Mouse (Mus musculus): Measurements from ENCODE around the gene Cog5. TPM values are rescaled to one million over a fixed set of nuclear protein-coding genes. Genes with fewer than 3 reads are reported as not detected.

Cog5 gene
- total RNA-seq, 2 experiments from 2014 or later, result 59.6 to 63.8 TPM

DNA sequence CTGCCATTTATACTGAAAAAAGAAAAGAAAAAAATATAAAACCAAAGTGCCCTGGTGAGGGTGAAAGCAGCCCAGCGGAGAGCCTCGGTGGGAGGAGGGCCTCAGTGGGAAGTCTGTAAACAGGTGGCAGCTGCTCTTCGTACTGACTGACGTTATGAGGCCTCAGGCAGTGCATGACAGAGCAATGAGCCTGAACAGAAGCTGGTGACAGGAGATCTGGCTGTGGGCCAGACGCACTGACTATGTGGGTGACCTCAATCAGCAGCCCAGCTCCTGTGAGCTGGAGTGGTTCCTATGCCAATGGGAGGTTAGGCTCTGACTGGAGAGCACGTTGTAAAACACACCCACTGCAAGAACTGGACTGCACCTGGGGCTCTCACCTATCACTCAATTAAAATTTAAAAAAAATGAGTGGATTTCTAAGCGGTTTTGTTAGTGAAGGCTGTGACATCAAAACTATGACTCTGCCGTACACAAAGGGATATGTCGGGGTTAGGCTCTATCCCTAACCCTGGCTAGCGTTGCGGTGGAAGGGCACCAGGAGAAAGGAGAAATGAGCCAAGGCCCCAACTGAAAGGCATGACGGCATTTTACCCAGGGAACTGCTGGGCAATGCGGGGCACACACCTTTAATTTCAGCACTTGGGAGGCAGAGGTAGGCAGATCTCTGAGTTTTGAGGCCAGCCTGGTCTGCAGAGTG is 319.0 kb downstream of the Cog5 start:
- DNase-seq (ENCODE audit: low spot score in 2 of 2), result peak; percentile 51 to 67
- TF ChIP-seq CTCF (conservative IDR thresholded peaks at IDR 0.05), result no peak
- H3K4me3 ChIP-seq, result no peak overlapping the region
- H3K27ac ChIP-seq, result peak overlapping the region; percentile 48; the same call in 1 of the 2 replicates

DNA sequence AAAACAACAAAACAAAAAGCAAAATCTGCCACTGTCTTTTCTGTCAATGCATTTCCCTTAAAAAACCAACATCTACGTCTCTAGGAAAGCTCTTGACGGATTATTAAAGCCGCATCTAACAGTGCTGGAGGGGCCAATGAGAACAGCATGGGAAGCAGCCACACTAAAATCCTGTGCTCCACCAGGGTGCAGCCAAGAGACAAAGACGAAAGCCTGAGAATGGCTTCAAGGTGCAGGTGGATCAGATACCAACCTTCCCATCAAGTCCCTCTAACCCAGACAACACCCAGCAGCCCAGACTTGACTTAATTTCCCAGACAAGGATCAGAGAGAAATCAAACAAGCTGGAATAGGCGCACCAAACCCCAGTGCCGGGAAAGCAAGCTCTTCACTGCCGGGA is 321.9 kb downstream of the Cog5 start:
- no peak overlapping the region for H3K27ac ChIP-seq
- TF ChIP-seq CTCF (conservative IDR thresholded peaks at IDR 0.05), result peak; percentile 71
- no peak overlapping the region for H3K4me3 ChIP-seq
- DNase-seq (ENCODE audit: low spot score in 2 of 2), result peak in 1 of 2 experiments; percentile 39

DNA sequence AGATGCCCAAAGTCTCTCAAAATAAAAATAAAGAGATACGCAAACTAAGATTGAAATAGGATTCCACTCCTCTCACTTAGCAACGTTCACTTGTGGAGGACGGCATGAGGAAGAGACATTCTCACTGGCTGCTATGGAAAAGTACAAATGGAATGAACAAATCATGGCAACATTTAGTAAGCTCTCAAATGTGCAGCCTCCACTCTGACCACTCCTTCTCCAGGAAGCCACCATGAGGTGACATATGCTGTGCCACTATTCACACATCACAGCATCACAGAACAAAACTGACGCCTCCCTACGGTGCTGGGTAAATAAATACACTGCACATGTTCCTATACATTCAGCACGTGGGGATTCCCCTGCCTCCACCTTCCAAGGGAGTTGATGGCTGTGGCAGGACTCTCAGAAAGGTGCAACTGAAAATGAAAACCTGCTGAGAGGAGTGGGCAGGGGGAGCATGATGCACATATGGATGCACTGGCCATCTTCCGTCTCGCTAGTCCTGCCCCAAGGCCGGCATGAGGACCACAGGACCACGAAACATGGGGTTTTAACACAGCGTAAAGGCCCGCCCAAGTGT is 323.0 kb downstream of the Cog5 start:
- Histone ChIP-seq H3K4me3 (no peak overlapping the region), H3K27ac (no peak overlapping the region)
- no peak for DNase-seq (ENCODE audit: low spot score in 2 of 2)
- no peak for TF ChIP-seq CTCF (conservative IDR thresholded peaks at IDR 0.05)

DNA sequence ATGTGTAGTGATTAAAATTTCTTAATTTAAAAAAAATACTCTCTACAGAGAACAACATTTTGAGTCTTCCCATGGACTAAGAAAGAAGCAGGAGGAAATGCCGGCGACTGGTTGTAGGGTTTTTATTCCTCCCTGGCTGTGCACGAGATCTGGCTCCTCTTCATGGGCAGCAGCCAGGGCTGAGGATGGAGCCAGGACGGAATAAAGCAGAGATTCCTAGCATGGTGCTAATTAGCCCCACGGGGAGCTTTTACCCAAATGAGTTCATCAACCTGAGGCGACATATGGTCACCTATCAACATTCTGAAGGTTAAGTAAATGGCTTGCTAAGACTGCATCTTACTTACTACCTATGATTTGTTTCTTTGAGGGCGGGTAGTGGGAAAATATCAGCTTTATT is 328.6 kb downstream of the Cog5 start:
- TF ChIP-seq CTCF (conservative IDR thresholded peaks at IDR 0.05), result no peak
- H3K4me3 ChIP-seq, result no peak overlapping the region
- no peak for DNase-seq (ENCODE audit: low spot score in 2 of 2)
- H3K27ac ChIP-seq, result 0 out of 2 replicates have a peak overlapping the region, but pooled peaks have one; percentile 11

DNA sequence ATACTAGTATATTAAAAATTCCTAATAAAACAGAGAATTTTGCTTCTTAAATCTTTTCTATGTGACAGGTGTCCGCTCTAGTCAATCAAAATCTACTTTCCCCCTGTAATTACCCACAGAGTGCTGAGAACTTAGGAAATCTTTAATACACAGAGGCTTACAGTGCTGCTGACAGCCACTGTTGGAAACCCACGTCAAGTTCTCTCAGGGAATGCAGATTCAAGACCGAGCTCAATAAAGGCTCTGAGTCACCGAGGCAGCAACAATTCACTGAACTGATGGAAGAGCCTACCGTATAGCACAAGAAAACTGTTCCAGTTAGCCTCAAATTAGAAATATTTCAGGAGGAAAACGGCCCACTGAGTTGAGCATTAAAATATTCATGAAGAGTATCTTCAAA is 329.1 kb downstream of the Cog5 start:
- DNase-seq (ENCODE audit: low spot score in 2 of 2), result no peak
- no peak for TF ChIP-seq CTCF (conservative IDR thresholded peaks at IDR 0.05)
- no peak overlapping the region for H3K4me3 ChIP-seq
- peak overlapping the region; percentile 11; the same call in 1 of the 2 replicates for H3K27ac ChIP-seq

DNA sequence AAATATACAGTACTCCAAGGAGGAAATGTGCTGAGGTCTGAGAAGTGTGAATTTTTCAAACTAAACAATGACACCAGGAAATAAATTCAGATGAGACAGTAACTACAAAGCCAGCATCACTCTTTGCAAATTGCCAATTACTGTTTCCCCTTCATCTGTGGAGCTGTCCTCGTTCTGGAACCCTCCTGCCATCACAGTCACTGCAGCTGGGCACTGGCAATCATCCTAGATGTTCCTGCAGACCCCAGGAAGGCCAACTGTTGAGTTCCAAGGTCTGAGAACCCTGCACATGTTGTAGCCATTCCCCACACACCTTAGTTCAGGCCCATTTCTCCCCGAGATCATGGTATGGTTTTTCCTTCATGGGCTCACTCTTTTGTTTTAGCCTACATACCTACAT is 329.5 kb downstream of the Cog5 start:
- no peak for DNase-seq (ENCODE audit: low spot score in 2 of 2)
- Histone ChIP-seq H3K4me3 (no peak overlapping the region), H3K27ac (0 out of 2 replicates have a peak overlapping the region, but pooled peaks have one; percentile 12)
- no peak for TF ChIP-seq CTCF (conservative IDR thresholded peaks at IDR 0.05)

DNA sequence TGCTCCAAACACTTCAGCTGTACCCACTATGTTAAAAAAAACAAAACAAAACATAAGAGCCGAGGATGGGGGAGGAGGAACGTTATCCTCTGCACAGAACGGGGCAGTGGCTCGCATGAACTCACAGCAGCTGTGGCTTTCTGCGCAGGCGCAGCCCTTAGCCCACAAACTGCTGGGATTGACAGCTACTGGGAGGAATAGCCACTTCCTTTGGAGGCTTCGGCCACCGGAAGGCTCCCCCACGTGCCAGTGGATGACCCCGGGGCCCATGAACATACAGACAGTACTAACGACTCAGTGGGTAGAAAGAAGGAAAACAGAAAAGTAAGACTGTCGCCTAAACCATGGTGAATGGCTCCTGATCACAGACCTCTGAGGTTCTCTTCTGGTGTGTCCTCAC is 330.0 kb downstream of the Cog5 start:
- DNase-seq (ENCODE audit: low spot score in 2 of 2), result no peak

DNA sequence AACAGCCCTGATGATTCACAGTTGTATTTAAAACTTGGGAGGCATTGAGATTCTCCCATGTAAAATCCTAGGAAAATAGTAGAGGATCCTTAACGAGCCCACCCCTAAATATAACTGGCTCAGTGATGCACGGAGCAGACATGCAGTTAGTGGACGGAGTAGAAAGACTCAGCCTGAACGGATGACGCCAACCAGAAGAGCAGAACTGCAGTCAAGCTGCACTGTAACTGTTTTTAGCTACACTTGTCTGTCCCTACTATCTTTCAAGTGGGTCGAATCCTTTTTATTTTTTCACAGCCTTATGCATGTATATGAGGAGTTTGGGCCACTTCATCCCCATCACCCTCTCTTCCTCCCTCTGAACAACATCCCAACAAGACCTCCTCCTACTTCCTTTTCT is 331.1 kb downstream of the Cog5 start:
- TF ChIP-seq CTCF (conservative IDR thresholded peaks at IDR 0.05), result no peak
- H3K27ac ChIP-seq, result no peak overlapping the region
- no peak for DNase-seq (ENCODE audit: low spot score in 2 of 2)
- no peak overlapping the region for H3K4me3 ChIP-seq

More for the DNA sequence above, 330.0 kb downstream of the Cog5 start:
- no peak overlapping the region for H3K4me3 ChIP-seq
- 0 out of 2 replicates have a peak overlapping the region, but pooled peaks have one; percentile 12 for H3K27ac ChIP-seq
- TF ChIP-seq CTCF (conservative IDR thresholded peaks at IDR 0.05), result no peak

DNA sequence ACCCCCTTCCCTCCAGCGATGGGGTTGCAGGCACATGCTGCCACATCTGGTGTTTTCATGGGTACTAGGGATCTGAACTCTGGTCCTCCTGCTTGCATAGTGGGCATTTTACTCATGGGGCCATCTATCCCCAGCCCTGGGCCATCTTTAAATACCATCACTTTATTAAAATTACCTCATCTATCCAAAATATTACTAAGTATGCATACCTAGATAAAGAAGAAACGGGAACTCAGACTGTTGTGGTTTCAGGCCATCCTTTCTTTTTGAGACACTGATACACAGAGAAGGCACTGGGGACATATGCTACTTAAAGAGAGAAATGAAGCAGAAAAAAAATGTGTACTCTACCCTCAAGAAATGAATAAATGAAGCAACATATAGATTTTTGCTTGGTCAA is 331.8 kb downstream of the Cog5 start:
- no peak for TF ChIP-seq CTCF (conservative IDR thresholded peaks at IDR 0.05)
- no peak for DNase-seq (ENCODE audit: low spot score in 2 of 2)

More for the DNA sequence above, 331.8 kb downstream of the Cog5 start:
- Histone ChIP-seq H3K27ac (no peak overlapping the region), H3K4me3 (no peak overlapping the region)

Other genes with a start within 250 kb of the Cog5 start
- 10 to 100 TPM; 23.7 to 27.1 TPM for gene Cbll1, start 155.3 kb upstream of the Cog5 start, total RNA-seq (2021)
- gene Slc26a4, start 94.9 kb upstream of the Cog5 start, total RNA-seq (2021), result 10 to 100 TPM; 10.5 to 11.3 TPM
- gene Bcap29, start 20.2 kb upstream of the Cog5 start, total RNA-seq (2021), result 10 to 100 TPM; 38.5 to 39.6 TPM
- gene Dus4l, start within 50 bp of the Cog5 start, total RNA-seq (2021), result 10 to 100 TPM; 12.6 to 13.2 TPM
- 10 to 100 TPM; 81.4 to 87.3 TPM for gene Gpr22, start 59.1 kb downstream of the Cog5 start, total RNA-seq (2021)